Mouse (Mus musculus) lung, postnatal 10 days (tissue): Measurements from ENCODE around the gene Rundc3a.
"Not testable (repeated sequence)": the region's sequence is repeated elsewhere in the genome, so short reads cannot be mapped to it uniquely, and the experiment has no call there.

ENCODE experiments used
- DNase-seq: peaks from one replicate; pipeline ENCODE4 v3.0.0; 2021

The Rundc3a gene

DNA sequence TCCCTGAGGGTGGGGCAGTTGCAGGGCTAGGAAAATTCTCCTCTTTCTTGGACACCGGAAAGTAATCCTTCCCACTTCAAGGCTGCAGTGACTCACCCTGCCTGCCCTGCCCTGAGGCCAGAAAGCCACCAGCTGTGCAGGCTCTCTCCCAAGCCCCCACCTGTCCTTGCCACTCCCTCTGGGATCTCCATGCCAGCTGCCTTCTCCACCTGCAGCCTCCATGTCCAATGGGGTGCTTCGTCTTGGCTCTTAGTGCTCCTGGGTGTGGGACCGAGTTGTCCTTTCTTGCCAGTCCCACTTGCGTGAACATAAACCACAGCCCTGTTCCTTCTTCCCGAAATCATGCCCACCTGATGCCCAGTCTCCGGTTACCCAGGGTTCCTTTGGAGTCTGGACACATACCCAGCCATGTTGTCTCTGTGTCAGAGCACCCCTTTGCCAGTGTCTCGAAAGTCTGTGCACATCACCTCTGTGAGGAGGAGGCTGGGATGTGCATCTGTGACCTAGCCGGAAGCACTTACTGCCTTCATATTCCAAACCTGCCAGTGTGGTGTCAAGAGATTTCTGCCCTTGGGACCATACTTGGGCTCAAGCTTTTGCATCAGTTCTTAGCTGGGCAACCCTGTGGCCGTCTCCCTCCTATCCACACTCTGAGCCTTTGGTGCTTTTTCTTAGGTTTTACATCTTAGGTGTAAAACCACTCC is 1.4 kb downstream of the Rundc3a start:
- no peak for DNase-seq

DNA sequence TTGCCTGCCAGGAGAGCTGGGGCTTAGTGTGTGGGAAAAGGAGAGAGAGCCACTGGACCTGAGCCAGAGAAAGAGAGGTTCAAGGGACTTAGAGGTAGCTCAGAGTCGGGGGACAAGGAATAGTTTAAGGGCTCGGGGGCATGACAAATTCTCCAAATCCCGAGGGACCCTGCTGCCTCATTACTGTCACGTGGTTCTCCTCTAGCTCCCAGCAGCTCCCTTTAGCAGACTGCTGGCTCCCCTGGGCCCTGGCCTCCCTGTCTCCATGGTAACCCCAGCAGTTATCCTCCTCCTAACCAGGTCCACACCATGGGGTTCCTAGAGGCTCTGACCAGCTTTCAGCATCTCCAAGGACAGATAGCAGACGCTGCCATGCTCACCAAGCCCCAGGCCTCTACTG is 2.0 kb downstream of the Rundc3a start:
- DNase-seq = no peak

DNA sequence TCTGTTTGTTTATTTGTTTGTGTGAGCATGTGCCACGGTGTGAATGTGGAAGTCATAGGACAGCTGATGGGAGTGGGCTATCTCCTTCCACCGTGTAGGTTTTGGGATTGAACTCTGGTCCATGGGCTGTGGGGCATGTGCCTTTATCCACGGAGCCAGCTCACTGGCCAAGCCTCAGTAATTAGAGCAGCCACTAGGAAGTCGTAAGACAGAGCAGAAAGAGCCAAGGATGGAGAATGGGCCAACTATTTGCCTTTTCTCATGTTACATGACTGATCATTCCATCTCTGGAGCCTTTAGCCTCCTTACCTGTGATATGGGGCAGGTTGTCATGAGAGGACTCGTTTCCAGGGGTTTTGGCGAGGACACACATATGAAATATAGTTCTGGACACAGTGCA is 3.1 kb downstream of the Rundc3a start:
- DNase-seq = no peak

DNA sequence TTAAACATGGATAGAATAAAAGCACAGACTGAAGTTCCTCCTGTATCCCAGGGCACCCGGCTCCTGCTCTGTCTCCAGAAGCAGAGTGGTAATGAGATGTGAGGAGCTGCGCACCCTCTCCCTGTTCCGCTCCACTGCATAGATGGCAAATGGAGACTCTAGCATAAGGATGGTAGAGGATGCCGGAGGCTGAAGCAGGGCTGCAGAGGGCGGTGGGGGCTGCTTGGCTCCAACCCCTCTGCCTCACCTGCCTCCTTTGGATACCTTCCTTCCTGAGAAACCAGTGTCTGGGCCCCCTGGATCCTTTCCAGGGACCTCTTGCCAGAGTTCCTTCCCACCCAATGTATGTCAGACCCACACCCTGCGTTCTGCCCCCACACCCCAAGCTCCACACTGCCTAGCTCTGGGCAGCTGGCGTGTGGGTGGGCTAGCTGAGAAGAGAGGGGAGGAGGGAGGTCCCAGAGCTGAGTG is 3.5 kb downstream of the Rundc3a start:
- no peak for DNase-seq

DNA sequence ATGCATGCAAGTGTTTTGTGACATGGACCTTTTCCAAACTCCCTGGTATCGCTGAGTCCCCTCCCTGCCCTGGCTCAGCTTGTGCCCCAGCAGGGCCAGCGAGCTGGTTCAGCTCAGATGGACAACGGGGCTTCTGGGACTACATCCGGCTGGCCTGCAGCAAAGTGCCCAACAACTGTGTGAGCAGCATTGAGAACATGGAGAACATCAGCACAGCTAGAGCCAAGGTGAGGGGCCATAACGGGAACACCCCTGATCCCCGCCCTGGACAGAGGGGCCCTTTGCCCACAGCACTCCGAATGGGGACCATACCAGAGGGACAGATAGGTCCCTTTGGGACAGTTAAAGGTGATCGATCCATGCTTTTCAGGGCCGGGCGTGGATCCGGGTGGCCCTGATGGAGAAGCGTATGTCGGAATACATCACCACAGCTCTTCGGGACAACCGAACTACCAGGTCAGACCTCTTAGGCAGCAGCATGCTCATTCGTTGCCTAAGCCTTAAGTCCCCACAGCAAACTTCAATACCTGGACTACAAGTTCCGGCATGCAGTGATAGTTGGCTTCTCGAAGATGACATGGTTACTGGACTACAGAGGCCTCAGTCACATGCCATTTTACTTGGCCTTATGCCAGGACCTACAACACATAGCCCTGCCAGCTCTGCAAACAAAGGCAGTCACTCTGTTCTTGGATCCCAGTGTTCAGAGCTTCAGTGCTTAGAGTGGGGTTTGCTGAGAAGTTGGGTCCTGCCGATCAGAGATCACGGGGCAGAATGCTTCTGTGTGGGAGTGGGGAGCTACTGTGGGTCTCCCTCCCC is 5.0 kb downstream of the Rundc3a start:
- peak; percentile 61 for DNase-seq

DNA sequence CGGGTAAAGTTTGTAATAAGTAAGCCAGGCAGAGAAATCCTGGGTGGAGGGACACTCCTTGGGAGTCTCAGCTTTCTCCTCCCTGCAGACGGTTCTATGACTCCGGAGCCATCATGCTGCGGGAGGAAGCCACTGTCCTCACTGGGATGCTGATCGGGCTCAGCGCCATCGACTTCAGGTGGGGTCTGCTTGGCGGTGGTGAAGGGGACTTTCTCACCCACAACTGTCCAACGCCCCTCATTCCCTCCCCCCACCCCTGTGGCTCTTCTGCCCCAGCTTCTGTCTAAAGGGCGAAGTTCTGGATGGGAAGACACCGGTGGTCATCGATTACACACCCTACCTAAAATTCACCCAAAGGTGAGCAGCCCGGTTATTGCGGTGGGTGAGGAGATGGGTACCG is 5.9 kb downstream of the Rundc3a start:
- no peak for DNase-seq

DNA sequence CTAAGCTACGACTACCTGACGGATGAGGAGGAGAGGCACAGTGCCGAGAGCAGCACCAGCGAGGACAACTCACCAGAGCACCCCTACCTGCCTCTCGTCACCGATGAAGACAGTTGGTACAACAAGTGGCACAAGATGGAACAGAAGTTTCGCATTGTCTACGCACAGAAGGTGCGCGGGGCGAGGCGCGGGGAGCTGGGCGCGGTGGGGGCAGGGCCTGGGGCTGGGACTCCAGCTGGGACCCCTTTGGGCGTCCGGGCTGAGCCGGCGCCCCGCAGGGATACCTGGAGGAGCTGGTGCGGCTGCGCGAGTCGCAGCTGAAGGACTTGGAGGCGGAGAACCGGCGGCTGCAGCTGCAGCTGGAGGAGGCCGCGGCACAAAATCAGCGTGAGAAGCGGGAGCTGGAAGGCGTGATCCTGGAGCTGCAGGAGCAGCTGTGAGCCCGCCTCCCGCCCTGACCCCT is 6.4 kb downstream of the Rundc3a start:
- DNase-seq = no peak

DNA sequence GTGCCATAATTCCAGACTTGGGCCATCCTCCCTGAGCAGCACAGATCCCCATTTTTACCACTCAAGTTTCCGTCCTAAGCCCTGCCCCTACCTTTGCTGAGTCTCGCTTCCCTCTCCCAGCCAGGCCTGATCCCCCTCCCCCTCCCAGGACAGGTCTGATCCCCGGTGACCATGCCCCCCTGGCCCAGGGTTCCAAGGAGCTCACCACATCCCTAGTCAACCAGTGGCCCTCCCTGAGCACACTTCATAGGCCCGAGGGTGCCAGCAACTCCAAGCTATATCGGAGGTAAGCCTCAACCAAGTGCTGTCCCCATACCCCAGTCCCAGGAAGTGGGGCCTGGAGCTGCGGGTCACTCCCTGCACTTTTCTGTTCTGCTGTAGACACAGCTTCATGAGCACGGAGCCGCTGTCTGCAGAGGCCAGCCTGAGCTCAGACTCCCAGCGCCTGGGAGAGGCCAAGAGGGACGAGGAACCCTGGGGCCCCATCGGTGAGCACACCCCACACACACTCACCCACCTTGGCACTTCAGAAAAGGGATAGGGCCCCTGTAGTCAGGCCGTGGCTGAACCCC is 7.4 kb downstream of the Rundc3a start:
- no peak for DNase-seq

DNA sequence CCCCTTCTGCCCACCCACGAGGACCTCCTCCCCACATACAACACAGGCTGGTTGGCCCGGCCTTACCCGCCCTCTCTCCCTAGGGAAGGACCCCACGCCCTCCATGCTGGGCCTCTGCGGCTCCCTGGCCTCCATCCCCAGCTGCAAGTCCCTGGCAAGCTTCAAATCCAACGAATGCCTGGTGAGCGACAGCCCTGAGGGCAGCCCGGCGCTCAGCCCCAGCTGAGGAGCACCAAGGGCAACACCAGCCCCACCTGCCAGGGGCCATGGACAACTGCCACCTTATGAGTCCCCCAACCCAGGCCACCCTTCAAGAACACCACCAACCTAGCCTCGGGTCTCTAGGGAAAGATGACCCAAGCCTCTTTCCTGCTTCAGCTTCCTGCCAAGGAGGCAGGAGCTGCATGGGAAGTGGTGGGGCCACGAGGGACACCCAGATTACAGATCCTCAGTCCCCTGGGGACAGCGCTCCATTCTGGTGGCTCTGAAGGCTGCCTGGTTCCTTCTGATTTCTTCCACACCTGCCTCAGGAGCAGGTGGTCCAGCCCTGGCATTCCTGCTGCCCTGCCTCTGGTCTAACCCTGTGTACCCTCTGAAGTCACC is 8.8 kb downstream of the Rundc3a start:
- DNase-seq = no peak

DNA sequence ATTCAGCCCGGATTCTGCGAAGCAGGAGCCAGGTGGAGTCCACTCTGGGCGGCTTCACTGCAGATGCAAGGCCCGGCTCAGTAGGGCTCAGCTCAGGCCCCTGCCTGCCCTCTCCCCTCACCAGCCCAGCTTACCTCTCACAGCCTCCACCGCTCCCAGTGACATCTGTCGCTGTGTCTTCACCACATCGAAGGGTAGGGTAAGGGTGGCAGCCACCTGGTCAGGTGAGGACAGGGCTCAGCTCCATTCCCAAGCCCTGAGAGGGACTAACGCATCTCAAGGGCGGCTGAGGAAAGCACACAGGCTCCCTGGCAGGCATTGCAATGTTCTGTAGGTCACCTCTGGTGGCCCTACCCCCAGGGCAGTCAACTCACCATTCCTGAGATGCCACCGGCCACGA is 10.5 kb downstream of the Rundc3a start:
- no peak for DNase-seq

DNA sequence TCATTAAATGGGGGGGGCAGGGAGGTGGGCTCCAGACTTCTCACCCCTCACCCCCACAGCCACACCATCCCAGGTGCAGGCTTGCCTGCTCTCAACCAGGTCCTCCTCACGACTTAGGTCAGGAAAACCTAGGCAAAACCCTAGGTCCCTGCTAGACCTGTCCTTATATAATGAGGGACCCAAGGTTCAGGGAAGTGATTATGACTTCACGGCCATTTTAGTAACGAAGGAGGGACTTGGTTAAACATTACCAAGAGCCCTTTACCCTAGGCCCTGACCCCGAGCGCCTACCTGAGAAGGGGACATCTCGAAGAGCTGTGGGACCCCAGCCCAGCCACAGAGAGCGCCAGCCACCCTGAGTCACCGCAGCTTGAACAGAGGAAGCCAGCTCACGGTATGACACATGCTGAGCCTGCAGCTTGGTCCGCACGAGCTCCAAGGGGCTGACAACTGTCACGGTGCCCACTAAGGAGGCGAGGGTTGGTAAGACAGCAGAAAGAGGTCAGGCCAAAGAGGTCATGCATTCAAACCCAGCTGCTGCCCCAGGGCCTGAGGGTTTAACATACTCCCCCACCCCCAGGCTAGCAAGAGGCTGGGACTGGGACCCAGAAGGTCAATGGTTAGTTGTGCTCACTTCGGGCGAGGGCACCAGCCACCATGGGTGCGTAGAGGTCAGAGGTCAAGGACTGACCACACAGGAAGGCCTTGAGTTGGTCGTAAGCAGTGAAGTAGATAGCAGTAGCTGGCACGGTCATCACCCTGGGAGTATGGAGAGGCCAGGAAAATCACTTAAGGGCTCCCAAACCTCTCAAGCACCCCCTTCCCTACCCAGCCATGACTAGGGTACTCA is 11.2 kb downstream of the Rundc3a start:
- DNase-seq = no peak

DNA sequence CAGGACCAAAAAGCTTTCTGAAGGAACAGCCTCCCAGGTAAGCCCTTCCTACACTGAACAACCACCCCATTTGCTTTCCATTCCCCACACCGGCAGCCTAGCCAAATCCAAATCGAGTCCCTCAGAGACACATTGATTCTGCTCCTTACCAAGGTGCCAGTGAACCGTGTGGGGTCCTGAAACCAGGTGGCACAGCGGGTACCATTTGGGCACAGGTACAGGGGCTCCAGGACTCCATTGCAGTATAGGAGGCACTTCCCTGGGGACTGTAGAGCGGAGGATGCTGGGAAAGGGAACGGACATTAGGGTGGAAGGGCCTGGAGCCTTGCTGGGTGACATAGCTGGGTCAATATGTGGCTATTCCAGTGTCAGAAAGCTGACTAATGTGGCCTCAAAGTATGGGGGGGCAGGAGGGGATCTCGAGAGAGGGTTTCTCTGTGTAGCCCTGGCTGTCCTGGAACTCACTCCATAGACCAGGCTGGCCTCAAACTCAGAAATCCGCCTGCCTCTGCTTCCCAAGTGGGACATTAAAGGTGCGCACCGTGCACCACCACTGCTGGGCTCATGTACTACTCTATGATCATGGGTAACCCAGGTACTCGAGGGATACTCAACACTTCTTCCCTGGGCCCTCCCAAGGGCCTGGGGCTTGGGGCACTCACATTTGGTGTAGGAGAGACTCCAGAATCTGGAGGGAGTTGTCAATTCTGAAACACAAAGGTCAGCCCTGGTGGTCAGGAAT is 12.5 kb downstream of the Rundc3a start:
- DNase-seq = no peak

DNA sequence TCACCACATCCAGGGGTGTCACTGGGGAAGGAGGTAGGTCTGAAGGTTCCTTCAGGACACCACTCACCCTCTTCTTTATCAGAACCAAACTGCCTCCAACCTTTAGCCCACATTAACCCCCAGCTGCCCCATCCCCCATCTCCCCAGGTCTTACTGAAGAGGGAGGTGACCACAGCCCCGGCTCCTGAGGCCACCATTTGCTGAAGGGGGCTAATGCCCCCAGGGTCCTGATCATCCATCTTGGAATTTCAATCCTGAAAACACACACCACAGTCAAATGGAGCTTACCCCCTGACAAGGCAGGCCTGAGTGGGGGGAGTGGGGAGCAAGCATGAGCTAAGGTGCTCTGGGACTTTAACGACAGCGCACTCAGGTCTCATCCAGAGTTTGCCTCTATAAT is 13.2 kb downstream of the Rundc3a start:
- DNase-seq = no peak

DNA sequence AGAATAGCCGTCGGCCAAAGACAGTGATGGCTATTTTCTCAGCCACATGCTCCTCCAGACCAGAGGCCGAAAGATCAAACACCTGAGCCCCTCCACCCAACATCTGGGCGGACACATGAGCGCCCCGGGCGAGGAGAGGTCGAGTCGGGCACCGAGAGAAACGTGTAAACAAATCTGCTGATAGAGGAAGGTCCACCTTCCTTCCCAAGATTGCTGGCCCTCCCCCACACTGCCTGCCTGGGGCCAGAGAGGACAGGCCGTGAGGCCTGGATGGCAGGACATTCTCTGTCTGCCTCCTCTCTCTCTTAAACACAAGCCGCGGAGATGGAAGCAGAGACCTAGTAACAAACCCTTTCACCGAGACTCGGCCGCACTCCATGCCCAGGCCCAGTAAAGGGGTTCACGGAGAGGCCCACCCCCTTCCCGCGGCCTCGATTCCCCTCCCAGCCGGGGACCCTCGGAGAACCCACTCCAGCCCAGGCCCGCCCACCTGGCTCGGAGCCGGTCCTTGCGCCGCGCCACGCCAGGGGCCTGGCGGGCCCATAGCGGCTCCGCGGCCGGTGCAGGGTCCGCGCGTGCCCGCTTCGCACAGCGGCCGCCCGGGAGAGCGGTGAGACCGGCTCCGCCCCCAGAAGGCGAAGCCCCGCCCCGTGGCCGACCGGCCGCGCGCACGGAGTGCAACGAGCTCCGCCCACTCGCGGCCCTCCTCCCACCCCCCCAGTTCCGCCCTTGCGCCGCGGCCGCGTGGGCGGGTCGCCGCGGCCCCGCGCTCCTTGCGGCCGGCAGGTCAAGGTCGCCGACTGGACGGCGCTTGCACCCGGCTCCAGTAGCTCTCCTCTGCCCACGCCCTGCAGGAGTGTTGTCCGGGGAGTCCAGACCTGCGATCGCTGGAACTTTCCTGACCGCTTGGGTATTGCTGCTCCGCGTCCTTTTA is 14.0 kb downstream of the Rundc3a start:
- peak; percentile 94 for DNase-seq

DNA sequence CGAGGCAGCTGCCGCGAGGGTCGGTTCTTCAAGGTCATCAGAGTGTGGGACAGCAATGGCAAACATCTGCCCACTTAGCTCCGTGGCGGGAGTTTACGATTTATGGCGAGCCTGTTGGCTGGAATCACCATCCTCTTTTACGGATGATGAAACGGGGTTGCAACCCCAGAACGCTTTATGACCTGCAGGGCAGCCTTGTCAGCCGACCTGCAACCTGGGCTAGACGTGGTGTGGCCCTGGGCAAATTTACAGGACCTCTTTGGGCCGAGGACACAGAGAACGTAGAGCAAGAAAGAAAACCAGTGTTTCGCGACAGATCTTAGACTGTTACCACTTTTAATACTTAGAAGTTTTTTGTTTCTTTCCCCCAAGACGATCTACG is 14.6 kb downstream of the Rundc3a start, which contains the start of gene Slc25a39:
Gene Slc25a39, minus strand, starts transcription at position 113 of the 382 bp plus-strand sequence.
- no peak for DNase-seq

DNA sequence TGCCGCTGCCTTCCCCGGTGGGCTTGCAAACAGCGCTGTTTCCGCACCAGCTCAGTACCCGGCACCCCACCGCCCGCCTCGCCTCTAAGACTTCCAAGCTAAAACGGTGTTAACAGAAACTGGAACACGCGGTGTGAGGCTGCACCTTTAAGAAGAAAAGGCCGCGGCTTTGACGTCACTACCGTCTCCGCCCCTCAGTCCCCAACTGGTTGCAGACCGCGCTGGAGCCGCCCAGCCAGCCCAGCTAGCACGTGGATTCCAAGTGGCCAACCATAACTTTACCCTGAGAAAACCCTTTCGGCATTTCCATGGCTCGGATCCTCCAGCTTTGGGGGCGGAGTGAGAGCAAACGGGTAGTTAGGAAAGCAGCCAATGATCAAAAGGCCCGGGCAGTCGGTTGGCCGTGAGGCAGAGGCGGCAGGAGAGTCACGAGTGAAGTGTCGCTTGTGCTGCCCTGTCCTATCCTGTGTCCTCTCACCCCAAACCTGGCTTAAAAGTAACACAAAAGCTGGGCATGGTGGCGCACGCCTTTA is 15.2 kb downstream of the Rundc3a start:
- peak; percentile 99 for DNase-seq

DNA sequence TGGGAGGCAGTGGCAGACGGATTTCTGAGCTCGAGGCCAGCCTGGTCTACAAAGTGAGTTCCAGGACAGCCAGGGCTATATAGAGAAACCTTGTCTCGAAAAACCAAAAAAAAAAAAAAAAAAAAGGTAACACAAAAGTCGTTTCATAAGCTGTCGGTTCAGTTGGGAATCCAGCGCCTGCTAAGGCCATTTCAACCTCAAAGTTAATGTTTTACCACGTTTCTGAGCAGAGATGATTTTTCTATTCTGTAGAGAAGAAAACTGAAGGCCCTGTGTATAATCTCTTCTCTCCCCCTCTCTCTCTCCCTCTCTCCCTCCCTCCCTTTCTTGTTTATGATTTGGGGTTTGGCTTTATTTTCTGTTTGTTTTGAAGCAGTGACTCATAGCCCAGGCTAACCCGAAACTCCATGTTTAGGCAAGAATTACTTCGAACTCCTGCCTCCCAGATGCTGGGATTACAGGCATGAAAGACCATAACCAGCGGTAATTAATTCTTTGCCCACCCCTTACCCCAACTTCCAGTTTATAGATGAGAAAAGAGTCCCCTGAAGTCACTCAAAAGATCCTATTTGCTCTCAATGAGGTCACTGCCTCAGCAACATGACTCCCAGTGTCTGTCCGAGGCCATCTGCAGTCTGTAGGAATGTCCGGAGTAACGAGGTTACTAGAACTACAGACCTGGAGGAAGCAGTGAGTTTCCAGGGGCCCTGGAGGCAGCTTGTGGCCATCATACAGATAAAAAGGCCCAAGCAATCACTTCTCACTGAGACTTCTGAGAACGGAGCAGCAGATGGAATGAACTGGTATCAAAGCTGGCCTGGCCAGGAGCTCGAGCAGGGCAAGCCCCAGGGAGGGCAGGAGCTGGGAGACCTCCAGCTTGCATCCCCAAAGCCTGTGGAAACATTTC is 15.9 kb downstream of the Rundc3a start:
- no peak for DNase-seq

DNA sequence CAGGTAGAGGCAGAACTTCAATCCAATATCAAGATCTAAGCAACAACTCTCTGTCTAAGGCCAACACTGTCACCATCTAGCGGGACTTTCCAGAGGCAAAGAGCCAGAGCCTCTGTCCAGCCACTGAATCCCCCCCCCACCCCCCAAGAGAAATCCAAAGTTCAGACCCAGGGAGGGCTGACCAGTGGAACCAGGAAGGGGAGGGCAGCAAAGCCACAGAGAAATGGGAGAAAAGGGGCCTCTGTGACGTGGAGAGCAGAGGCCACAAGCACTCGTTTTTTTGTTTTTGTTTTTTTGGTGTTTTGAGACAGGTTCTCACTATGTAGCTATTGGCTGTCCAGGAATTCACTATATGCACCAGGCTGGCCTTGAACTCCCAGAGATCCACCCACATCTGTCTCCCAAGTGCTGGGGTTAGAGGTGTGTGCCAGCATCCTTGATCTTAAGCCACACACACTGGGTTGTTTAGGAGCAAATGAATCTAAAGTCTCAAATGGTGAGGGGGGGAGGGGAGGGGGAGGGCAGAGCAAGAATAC is 16.7 kb downstream of the Rundc3a start:
- no peak for DNase-seq

DNA sequence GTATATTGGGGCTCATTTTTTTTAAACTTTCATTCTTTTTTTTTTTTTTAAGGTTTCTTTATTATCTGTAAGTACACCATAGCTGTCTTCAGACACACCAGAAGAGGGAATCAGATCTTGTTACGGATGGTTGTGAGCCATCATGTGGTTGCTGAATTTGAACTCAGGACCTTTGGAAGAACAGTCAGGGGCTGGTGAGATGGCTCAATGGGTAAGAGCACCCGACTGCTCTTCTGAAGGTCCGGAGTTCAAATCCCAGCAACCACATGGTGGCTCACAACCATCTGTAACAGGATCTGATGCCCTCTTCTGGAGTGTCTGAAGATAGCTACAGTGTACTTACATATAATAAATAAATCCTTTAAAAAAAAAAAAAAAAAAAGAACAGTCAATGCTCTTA is 17.1 kb downstream of the Rundc3a start:
- DNase-seq = not testable (repeated sequence)
